Mouse (Mus musculus) thymus, adult 18-20 months (tissue): ENCODE results near the gene Naif1.

ENCODE experiments used
- DNase-seq, 2 experiments: peaks; one replicate each; pipeline ENCODE4 v3.0.0; 2022; ENCODE audit warnings: mixed read lengths in 2 of 2

Gene Naif1

GRCm38 (mm10) chr2:32503588-32503987 lies 53.3 kb downstream of the Naif1 start:
- no peak for DNase-seq

GRCm38 (mm10) chr2:32505536-32505935 lies 55.3 kb downstream of the Naif1 start:
- DNase-seq = no peak
